13 mouse cellular contexts compared by ENCODE assay signal in genomic region chr12:102511363-102511762, GRCm38 (mm10). TPM values are rescaled to one million over a fixed set of nuclear protein-coding genes. Genes with fewer than 3 reads are reported as not detected.
DNase-seq lines count a peak whose midpoint lies in the region; ATAC-seq lines count a peak whose summit lies in the region.
"Had no signal": no experiment of that assay in that cellular context is flagged by ENCODE, and none has a peak within 500 bp of the region (broad histone marks: within the 10 kb centered on the region; RNA-seq: fewer than 3 reads in every experiment).

No protein-coding gene starts in this region.

- H3K9ac ChIP-seq in embryonic facial prominence, embryonic 14.5 days (ENCODE audit: low read depth, low read length) = no peak overlapping the region
- H3K9ac ChIP-seq in hindbrain, embryonic 15.5 days = no peak overlapping the region
- H3K9ac ChIP-seq: heart, embryonic 15.5 days; liver, embryonic 15.5 days had no signal

- H3K4me2 ChIP-seq in embryonic facial prominence, embryonic 14.5 days (ENCODE audit: low read depth, low read length) = no peak overlapping the region
- H3K4me2 ChIP-seq in hindbrain, embryonic 15.5 days = no peak overlapping the region
- H3K4me2 ChIP-seq: heart, embryonic 15.5 days; liver, embryonic 15.5 days had no signal

- DNase-seq in Muller cell, postnatal 12 days (ENCODE audit: inconsistent ontology term) = peak; percentile 94
- peak; percentile 49 for DNase-seq in brain, embryonic 18.5 days (ENCODE audit: low read depth, low spot score)
- DNase-seq in embryonic facial prominence, embryonic 14.5 days (ENCODE audit: low spot score) = peak; percentile 81
- no peak for DNase-seq in adrenal gland, postnatal 36 days
- no peak for DNase-seq in spleen, postnatal 14 days (ENCODE audit: low spot score in 2 of 2)
- DNase-seq in frontal cortex, postnatal 25 days (ENCODE audit: low spot score in 2 of 2) = no peak
- DNase-seq in gastrocnemius, postnatal 14 days = no peak
- DNase-seq: kidney, adult 8-10 months; thymus, adult 18-20 months had no signal

- ATAC-seq in embryonic facial prominence, embryonic 14.5 days (ENCODE audit: low read depth) = peak; percentile 89
- ATAC-seq in hindbrain, embryonic 15.5 days (ENCODE audit: low FRiP score, low read depth) = peak; percentile 71

- H3K27ac ChIP-seq in embryonic facial prominence, embryonic 14.5 days (replicated peaks; ENCODE audit: low read depth, low read length) = no peak overlapping the region
- 0 out of 2 replicates have a peak overlapping the region, but pooled peaks have one; percentile 55 for H3K27ac ChIP-seq in hindbrain, embryonic 15.5 days (replicated peaks)
- H3K27ac ChIP-seq: heart, embryonic 15.5 days; liver, embryonic 15.5 days had no signal

- intact Hi-C loops in gastrocnemius, postnatal 14 days (cut with DNase I; ENCODE audit: low total_unique reads) = no loop called here

- H3K27me3 ChIP-seq in embryonic facial prominence, embryonic 14.5 days (replicated peaks; ENCODE audit: control insufficient read depth, insufficient read depth, low read length) = no peaks in the 10 kb centered on the region
- H3K27me3 ChIP-seq in hindbrain, embryonic 15.5 days = no peaks in the 10 kb centered on the region
- H3K27me3 ChIP-seq: heart, embryonic 15.5 days; liver, embryonic 15.5 days had no signal

- 8% methylated on average over 3 of the region's 3 CpGs for WGBS in embryonic facial prominence, embryonic 14.5 days
- 29% methylated on average over 3 of the region's 3 CpGs for WGBS in hindbrain, embryonic 15.5 days

- no peaks in the 10 kb centered on the region for H3K36me3 ChIP-seq in embryonic facial prominence, embryonic 14.5 days (ENCODE audit: control insufficient read depth, insufficient read depth, low read length)
- H3K36me3 ChIP-seq in hindbrain, embryonic 15.5 days = no peaks in the 10 kb centered on the region
- H3K36me3 ChIP-seq: heart, embryonic 15.5 days; liver, embryonic 15.5 days had no signal

- no peak overlapping the region for H3K4me3 ChIP-seq in embryonic facial prominence, embryonic 14.5 days (ENCODE audit: low read depth, low read length)
- H3K4me3 ChIP-seq in hindbrain, embryonic 15.5 days = no peak overlapping the region
- H3K4me3 ChIP-seq: heart, embryonic 15.5 days; liver, embryonic 15.5 days had no signal

- no peaks in the 10 kb centered on the region for H3K9me3 ChIP-seq in embryonic facial prominence, embryonic 14.5 days (ENCODE audit: control insufficient read depth, low read length)
- H3K9me3 ChIP-seq in hindbrain, embryonic 15.5 days = no peaks in the 10 kb centered on the region
- H3K9me3 ChIP-seq: heart, embryonic 15.5 days; liver, embryonic 15.5 days had no signal

- H3K4me1 ChIP-seq in embryonic facial prominence, embryonic 14.5 days (ENCODE audit: control insufficient read depth, insufficient read depth, low read length) = peaks cover 6% of the 10 kb centered on the region; the same call in 1 of the 2 replicates
- H3K4me1 ChIP-seq in hindbrain, embryonic 15.5 days (replicated peaks) = peaks cover 12% of the 10 kb centered on the region
- H3K4me1 ChIP-seq: heart, embryonic 15.5 days; liver, embryonic 15.5 days had no signal

RNA-seq across cellular contexts. Expression of gene Golga5, which starts 42.4 kb away (rescaled TPM):
- polyA plus RNA-seq in embryonic facial prominence, embryonic 14.5 days (2014; fragmentation: Nextera tagmentation; extraction: Ambion mirVana) = 36.8 and 40.9 TPM in 2 replicates
- 25.7 and 26.0 TPM in 2 replicates for polyA plus RNA-seq in hindbrain, embryonic 15.5 days (2015; fragmentation: Nextera tagmentation; extraction: Ambion mirVana)
- 10 to 100 TPM; 40.3 to 42.2 TPM for total RNA-seq in adrenal gland, postnatal 36 days (2021)
- 10 to 100 TPM; 19.8 to 23.2 TPM for total RNA-seq in gastrocnemius, postnatal 14 days (2021)

RNA-seq across cellular contexts. Expression of gene Chga, which starts 43.4 kb away (rescaled TPM):
- polyA plus RNA-seq in embryonic facial prominence, embryonic 14.5 days (2014; fragmentation: Nextera tagmentation; extraction: Ambion mirVana) = 18.6 and 22.2 TPM in 2 replicates
- polyA plus RNA-seq in hindbrain, embryonic 15.5 days (2015; fragmentation: Nextera tagmentation; extraction: Ambion mirVana) = 157 and 166 TPM in 2 replicates
- 1,000 to 10,000 TPM; 1,253 to 1,514 TPM for total RNA-seq in adrenal gland, postnatal 36 days (2021)
- not detected for total RNA-seq in gastrocnemius, postnatal 14 days (2021)
- total RNA-seq: gastrocnemius, adult 8-10 months had no signal

Comparison
In these comparisons a context has a peak if more than half of its experiments do, and no peak if none do; other contexts are left out.
1. DNase-seq: peak in Muller cell, postnatal 12 days (single experiment), brain, embryonic 18.5 days (single experiment) and embryonic facial prominence, embryonic 14.5 days (single experiment); none in adrenal gland, postnatal 36 days (0 of 2), spleen, postnatal 14 days (0 of 2), frontal cortex, postnatal 25 days (0 of 2) and gastrocnemius, postnatal 14 days (single experiment).
2. RNA of gene Chga, which starts 43.4 kb away (total RNA-seq): 1,253 to 1,514 TPM in adrenal gland, postnatal 36 days; not detected in gastrocnemius, postnatal 14 days; every median in the first group is over 1,000 times any median in the second.